Comparison of ENCODE assay signal across 20 mouse cellular contexts in genomic region chr7:142789667-142790066, GRCm38 (mm10). TPM values are rescaled to one million over a fixed set of nuclear protein-coding genes. Genes with fewer than 3 reads are reported as not detected.
DNase-seq lines count a peak whose midpoint lies in the region; ATAC-seq and TF ChIP-seq lines count a peak whose summit lies in the region.
"Had no signal": no experiment of that assay in that cellular context is flagged by ENCODE, and none has a peak within 500 bp of the region (broad histone marks: within the 10 kb centered on the region; RNA-seq: fewer than 3 reads in every experiment).

No protein-coding gene starts in this region.

- intact Hi-C loops in gastrocnemius, postnatal 14 days (cut with DNase I; ENCODE audit: low total_unique reads): no loop called here
- intact Hi-C loops in left cerebral cortex, postnatal 4 days (cut with DNase I): loop anchor here (10.0 kb wide), 1 partner anchor 65 kb away; no protein-coding TSS in a partner anchor

- 0 out of 2 replicates have a peak, but pooled peaks have one; percentile 34 for ATAC-seq in erythroid progenitor cell, adult 5-6 weeks (replicated peaks; ENCODE audit: low FRiP score, poor library complexity, severe bottlenecking)
- no peak for ATAC-seq in cerebellum, adult (ENCODE audit: insufficient number of reproducible peaks, low FRiP score, low TSS enrichment)
- ATAC-seq: CD4-positive, CD25-positive, alpha-beta regulatory T cell, adult 4 months; intestine, embryonic 16.5 days had no signal

- DNase-seq in gastrocnemius, postnatal 14 days: peak; percentile 10
- no peak for DNase-seq in gastrocnemius, adult 18-20 months (ENCODE audit: low spot score)
- peak; percentile 13 for DNase-seq in left cerebral cortex, postnatal 4 days
- no peak for DNase-seq in left cerebral cortex, adult 11 months (ENCODE audit: low spot score)
- DNase-seq in brain, embryonic 14.5 days (ENCODE audit: low read depth): peak; percentile 57
- no peak for DNase-seq in spleen, adult 12 weeks (ENCODE audit: low spot score)
- DNase-seq: adrenal gland, postnatal 25 days; lung, postnatal 14 days; thymus, postnatal 36 days had no signal

- no peak for TF ChIP-seq CTCF in brain, embryonic 14.5 days (IDR thresholded peaks at IDR 0.05; ENCODE audit: borderline replicate concordance, extremely low read depth, insufficient read depth, insufficient read length)

- no peak for TF ChIP-seq POLR2A in brain, embryonic 14.5 days (IDR thresholded peaks at IDR 0.05; ENCODE audit: borderline replicate concordance, extremely low read depth, insufficient read depth, insufficient read length, poor library complexity, severe bottlenecking)

RNA-seq across cellular contexts. Expression of gene Ins2, which starts 46.5 kb away (rescaled TPM):
- total RNA-seq in gastrocnemius, postnatal 14 days (2021): not detected
- total RNA-seq in gastrocnemius, adult 18-20 months (2021): not detected
- not detected for total RNA-seq in left cerebral cortex, postnatal 4 days (2021)
- polyA plus RNA-seq in brain, embryonic 14.5 days (2012; rRNA removed): 0.44 and 1.1 TPM in 2 replicates
- total RNA-seq in erythroid progenitor cell, adult 5-6 weeks (2015; ENCODE audit: low replicate concordance): not detected in 2 replicates
- not detected in 2 replicates for total RNA-seq in erythroid progenitor cell, adult 5-6 weeks (2017; ENCODE audit: low replicate concordance)
- total RNA-seq: adrenal gland, postnatal 25 days; hematopoietic stem cell, adult 5-6 weeks; layer of hippocampus, postnatal 10 days; left cerebral cortex, postnatal 14 days; megakaryocyte-erythroid progenitor cell, adult 5-6 weeks; MEL had no signal
- polyA plus RNA-seq: CD4-positive, CD25-positive, alpha-beta regulatory T cell, adult 4 months; embryonic facial prominence, embryonic 12.5 days; gonadal fat pad, adult 2 months had no signal

Comparison
In these comparisons a context has a peak if more than half of its experiments do, and no peak if none do; other contexts are left out.
1. DNase-seq: peak in gastrocnemius, postnatal 14 days (single experiment), left cerebral cortex, postnatal 4 days (single experiment) and brain, embryonic 14.5 days (single experiment); none in gastrocnemius, adult 18-20 months (single experiment), left cerebral cortex, adult 11 months (single experiment) and spleen, adult 12 weeks (single experiment).